Mouse (Mus musculus): ENCODE measurements around the gene Dtx2. TPM values are rescaled to one million over a fixed set of nuclear protein-coding genes. Genes with fewer than 3 reads are reported as not detected.
"Not testable (repeated sequence)": the region's sequence is repeated elsewhere in the genome, so short reads cannot be mapped to it uniquely, and the experiment has no call there.

The Dtx2 gene
- total RNA-seq, 2 experiments from 2014 or later: 16.6 to 19.2 TPM

DNA sequence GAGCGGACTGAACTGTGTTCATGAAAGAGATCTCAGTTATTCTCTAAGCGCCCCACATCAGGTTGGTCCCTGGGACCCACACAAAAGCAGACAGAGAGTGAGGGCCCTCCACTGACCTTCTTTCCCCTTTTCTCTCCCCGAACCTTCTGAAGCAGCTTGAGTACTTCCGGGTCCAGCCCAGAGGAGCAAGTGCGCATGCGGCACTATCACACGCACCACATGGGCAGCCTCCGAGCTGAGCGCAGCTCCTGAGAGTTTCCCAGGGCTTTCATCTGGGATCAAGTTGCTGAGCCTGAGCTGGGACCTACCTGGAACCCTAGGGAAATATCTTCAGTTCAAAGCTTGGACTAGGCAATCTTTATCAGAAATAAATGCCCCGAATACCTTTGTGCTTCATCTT is 69.3 kb downstream of the Dtx2 start:
- no peak for DNase-seq

DNA sequence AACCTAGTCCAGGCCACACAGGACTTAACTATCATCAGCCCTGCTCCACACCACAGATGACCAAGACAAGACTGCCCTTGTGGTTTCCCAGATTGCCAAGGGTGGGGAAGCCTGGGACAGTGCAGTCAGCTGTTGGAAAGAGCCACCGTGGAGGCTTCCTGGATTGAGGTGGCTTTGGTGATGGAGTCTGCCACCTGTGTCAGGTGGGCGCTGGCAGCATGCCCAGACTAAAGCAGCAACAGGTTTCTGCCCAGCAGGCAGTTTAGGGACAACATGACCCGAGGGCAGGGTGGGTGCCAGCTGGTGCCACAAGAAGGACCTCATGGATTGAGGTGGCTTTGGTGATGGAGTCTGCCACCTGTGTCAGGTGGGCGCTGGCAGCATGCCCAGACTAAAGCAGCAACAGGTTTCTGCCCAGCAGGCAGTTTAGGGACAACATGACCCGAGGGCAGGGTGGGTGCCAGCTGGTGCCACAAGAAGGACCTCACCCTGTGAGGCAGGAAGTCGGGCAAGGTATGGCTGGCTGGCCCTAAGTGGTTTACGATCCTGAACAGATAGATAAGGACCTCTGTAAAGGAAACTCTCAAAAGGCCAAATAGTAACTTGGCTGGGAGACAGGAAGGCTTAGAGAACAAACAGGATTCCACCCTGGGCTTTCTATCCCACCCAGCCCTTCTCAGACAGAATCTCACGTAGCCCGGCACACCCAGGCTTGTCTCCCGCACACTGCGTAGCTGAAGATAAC is 72.0 kb downstream of the Dtx2 start:
- not testable (repeated sequence) for DNase-seq

DNA sequence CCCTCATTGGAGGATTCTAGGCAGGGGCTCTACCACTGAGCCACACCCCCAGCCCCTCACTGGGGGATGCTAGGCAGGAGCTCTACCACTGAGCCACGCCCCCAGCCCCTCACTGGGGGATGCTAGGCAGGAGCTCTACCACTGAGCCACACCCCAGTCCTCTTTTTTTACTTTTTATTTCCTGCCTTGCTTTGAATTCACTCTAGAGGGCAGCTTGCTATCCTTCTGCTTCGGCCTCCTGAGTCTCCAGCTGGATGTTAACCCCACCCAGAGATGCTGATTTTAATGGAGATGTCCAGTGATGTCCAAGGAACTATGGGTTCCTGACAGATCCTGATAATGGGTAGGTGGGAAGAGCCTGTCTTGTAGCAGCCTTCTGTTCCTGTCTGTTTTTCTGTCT is 74.8 kb downstream of the Dtx2 start:
- DNase-seq: no peak

- no peak for DNase-seq
These were observed 78.5 kb downstream of the Dtx2 start for GRCm38 (mm10) chr5:136073051-136073450.

DNA sequence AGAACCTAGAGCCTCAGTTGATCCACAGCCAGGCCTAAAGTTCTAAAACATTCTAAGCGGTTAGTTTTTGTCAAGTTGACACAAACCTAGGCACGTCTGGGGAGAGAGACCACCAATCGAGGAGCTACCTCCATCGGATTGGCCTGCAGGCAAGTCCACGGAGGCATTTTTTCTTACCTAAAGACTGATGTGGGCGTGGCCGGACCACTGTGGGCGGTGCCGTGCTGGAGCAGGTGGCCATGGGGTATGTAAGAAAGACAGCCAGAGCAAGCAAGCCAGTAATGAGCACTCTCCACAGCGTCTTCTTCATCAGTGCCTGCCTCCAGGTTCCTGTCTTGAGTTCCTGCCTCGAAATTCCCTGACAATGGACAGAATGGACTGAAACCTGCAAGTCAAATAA is 78.9 kb downstream of the Dtx2 start:
- DNase-seq: no peak

DNA sequence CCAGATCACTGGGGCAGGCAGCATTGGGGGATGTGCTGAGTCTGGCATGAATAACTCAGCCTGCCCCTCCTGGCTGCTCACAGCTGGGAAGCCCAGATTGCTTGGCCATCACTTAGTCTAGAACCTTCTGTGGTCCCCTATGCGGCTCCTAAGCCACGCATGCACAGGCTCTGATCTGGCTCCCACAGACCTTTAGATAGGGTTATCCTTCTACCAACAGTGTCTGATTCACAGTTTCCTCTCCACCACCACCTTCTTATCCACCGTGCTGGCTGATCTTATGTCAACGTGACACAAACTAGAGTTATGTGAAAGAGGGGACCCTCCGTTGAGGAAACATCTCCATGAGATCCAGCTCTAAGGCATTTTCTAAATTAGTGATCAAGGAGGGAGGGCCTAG is 80.5 kb downstream of the Dtx2 start:
- DNase-seq: no peak

DNA sequence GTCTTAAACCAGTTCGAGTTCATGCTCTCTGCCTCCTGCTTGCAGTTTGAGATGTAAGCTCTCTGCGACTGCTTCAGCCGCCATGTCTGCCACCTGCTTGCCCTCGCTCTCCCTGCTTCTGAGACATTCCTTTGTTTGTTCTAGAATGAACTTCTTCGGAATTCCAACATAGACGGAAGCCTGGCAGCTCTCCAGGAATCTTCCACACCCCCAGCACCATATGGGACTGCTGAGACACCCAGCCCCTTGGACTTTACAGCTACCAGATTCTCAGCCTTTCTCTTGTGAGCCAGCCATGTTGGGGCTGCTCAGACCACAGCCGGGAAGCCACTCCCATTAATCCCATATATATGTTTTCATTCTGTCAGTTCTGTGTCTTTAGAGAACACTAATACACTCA is 81.7 kb downstream of the Dtx2 start:
- no peak for DNase-seq

- DNase-seq: no peak
These were observed 82.5 kb downstream of the Dtx2 start for GRCm38 (mm10) chr5:136077001-136077550.

DNA sequence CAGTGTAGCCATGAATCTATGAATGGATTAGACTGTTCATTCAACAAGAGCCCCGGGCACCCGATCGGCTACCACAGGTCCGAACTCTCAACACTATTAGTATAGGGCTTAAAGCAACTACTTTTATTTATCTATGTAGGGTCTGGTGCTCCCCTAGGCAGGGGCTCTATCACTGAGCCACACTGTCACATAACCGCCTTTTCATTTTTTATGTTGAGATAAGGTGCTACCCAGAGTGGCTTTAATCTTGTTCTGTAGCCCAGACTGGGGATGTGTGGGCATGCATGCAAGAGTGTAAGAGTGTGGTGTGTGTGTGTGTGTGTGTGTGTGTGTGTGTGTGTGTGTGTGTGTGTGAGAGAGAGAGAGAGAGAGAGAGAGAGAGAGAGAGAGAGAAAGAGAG is 83.5 kb downstream of the Dtx2 start:
- no peak for DNase-seq

GRCm38 (mm10) chr5:136082345-136082744 is 87.7 kb downstream of the Dtx2 start:
- DNase-seq: no peak

Other genes starting within 250 kb of the Dtx2 start
- under 1 TPM; 0.27 to 0.73 TPM for gene Styxl1, start 216.4 kb upstream of the Dtx2 start, total RNA-seq (2021)
- gene Mdh2, start 216.3 kb upstream of the Dtx2 start, total RNA-seq (2021): 1,000 to 10,000 TPM; 1,052 to 1,158 TPM
- gene Srrm3, start 187.9 kb upstream of the Dtx2 start, total RNA-seq (2021): 1 to 10 TPM; 2.5 to 4.3 TPM
- 10 to 100 TPM; 68.2 to 90.0 TPM for gene Hspb1, start 106.9 kb upstream of the Dtx2 start, total RNA-seq (2021)
- gene Ywhag, start 60.2 kb upstream of the Dtx2 start, total RNA-seq (2021): 100 to 1,000 TPM; 413 to 414 TPM
- gene Ssc4d, start 20.3 kb upstream of the Dtx2 start, total RNA-seq (2021): 1 to 10 TPM; 1.9 to 2.3 TPM
- gene Zp3, start 14.7 kb upstream of the Dtx2 start, total RNA-seq (2021): under 1 TPM in 1 of 2 experiments, not detected in 1; 0.30 TPM
- 10 to 100 TPM; 13.2 to 14.6 TPM for gene Upk3b, start 43.7 kb downstream of the Dtx2 start, total RNA-seq (2021)
- gene Upk3bl, start 59.7 kb downstream of the Dtx2 start, total RNA-seq (2021): under 1 TPM; 0.39 to 0.45 TPM
- gene Rasa4, start 89.1 kb downstream of the Dtx2 start, total RNA-seq (2021): 10 to 100 TPM in 1 of 2 experiments, 1 to 10 TPM in 1; 8.4 to 13.7 TPM
- gene Polr2j, start 121.8 kb downstream of the Dtx2 start, total RNA-seq (2021): 10 to 100 TPM; 84.1 to 89.4 TPM
- gene Lrwd1, start 141.3 kb downstream of the Dtx2 start, total RNA-seq (2021): 10 to 100 TPM in 1 of 2 experiments, 1 to 10 TPM in 1; 8.6 to 11.9 TPM
- 1 to 10 TPM; 5.6 to 9.2 TPM for gene Alkbh4, start 141.3 kb downstream of the Dtx2 start, total RNA-seq (2021)
- 1 to 10 TPM; 5.1 to 6.6 TPM for gene Orai2, start 175.9 kb downstream of the Dtx2 start, total RNA-seq (2021)
- gene Prkrip1, start 204.2 kb downstream of the Dtx2 start, total RNA-seq (2021): 10 to 100 TPM; 30.0 to 33.2 TPM